Mouse (Mus musculus): Measurements from ENCODE around the gene Tmprss11e. TPM values are rescaled to one million over a fixed set of nuclear protein-coding genes. Genes with fewer than 3 reads are reported as not detected.

Gene Tmprss11e
- polyA plus RNA-seq, 1 experiment, result not detected

DNA sequence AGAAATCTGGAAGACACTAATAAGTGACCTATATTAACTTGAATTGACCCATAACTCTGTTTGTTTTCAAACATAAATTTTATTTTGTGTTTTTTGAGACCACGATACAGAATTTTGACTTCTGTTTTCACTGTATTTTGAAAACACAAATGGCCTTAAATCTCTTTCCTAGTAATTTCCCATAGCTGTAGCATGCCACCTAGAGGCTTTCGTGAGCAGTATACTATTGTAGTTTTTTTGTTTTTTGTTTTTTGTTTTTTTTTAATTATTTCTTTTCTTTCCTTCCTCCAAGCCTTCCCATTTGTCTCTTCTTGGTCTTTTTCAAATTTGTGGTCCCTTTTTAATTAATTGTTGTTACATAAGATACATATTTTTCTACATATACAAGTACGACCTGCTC is 40.7 kb downstream of the Tmprss11e start:
- no peaks in the 10 kb centered on the region for H3K4me1 ChIP-seq (ENCODE audit: control insufficient read depth, insufficient read depth, low read length)
- no peak overlapping the region for H3K27ac ChIP-seq (ENCODE audit: insufficient read depth, low read length)
- TF ChIP-seq CTCF (IDR thresholded peaks at IDR 0.05; ENCODE audit: extremely low read depth, insufficient read depth, low read length) (no peak), POLR2A (IDR thresholded peaks at IDR 0.05; ENCODE audit: extremely low read depth, insufficient read depth, low read length) (no peak)
- no peak overlapping the region for H3K4me3 ChIP-seq (ENCODE audit: insufficient read depth, low read length)

DNA sequence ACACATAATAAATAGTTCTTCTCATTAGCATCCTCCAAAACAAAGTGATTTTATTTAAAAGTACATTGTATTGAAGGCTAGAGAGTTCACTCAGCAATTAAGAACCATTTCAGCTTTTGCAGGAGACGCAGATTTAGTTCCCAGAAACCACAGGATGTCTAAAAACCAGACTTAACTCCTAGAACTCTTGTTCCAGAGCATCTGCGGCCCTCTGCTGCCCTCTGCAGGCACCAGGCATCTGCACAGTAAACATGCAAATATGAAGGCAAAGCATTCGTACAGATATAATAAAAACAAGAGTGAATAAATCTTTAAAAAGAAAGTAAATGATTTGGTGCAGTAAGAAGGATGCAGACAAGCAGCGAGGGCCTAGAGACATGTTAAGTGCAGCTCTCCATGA is 60.9 kb downstream of the Tmprss11e start:
- Histone ChIP-seq H3K4me1 (ENCODE audit: control insufficient read depth, insufficient read depth, low read length) (no peaks in the 10 kb centered on the region), H3K4me3 (ENCODE audit: insufficient read depth, low read length) (no peak overlapping the region), H3K27ac (ENCODE audit: insufficient read depth, low read length) (no peak overlapping the region)
- TF ChIP-seq CTCF (IDR thresholded peaks at IDR 0.05; ENCODE audit: extremely low read depth, insufficient read depth, low read length), result peak; percentile 70
- no peak for TF ChIP-seq POLR2A (IDR thresholded peaks at IDR 0.05; ENCODE audit: extremely low read depth, insufficient read depth, low read length)

DNA sequence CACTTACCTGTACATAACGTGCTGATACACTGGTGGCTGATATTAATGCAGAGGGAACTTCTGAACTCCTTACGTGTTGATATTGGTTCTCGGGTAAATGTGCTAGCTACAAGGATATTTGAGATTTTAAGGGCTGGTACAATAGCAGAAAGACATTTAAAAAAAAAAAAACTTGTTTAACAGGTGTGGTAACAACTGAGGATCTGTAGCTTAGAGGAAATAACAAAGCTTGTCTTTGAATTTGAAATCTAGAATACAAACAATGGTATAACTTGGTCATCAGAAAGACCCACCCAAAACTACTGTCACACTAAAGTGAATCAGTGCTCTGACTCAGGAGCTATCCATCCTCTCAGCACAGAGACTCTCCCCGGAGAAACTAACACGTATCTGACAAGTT is 69.4 kb downstream of the Tmprss11e start, which contains the start of gene Tmprss11b:
Gene Tmprss11b (minus strand): TSS at position 101 of the 400 bp plus-strand sequence.
- no peak within 1 kb of the TSS for H3K27ac ChIP-seq (ENCODE audit: insufficient read depth, low read length)
- H3K4me1 ChIP-seq (ENCODE audit: control insufficient read depth, insufficient read depth, low read length), result no peaks in the 10 kb centered on the region
- no peak within 1 kb of the TSS for H3K4me3 ChIP-seq (ENCODE audit: insufficient read depth, low read length)
- no peak for TF ChIP-seq POLR2A (IDR thresholded peaks at IDR 0.05; ENCODE audit: extremely low read depth, insufficient read depth, low read length)
- no peak for TF ChIP-seq CTCF (IDR thresholded peaks at IDR 0.05; ENCODE audit: extremely low read depth, insufficient read depth, low read length)

Other genes with a start within 250 kb of the Tmprss11e start
- not detected in 2 replicates for gene Tmprss11g, start 227.2 kb downstream of the Tmprss11e start, polyA plus RNA-seq (2012; rRNA removed)
- gene Tmprss11f, start 113.4 kb downstream of the Tmprss11e start, polyA plus RNA-seq (2012; rRNA removed), result not detected in 2 replicates
- not detected in 2 replicates for gene Tmprss11b, start 69.5 kb downstream of the Tmprss11e start, polyA plus RNA-seq (2012; rRNA removed)
- gene Ythdc1, start 58.4 kb upstream of the Tmprss11e start, polyA plus RNA-seq (2012; rRNA removed), result 51.6 and 52.7 TPM in 2 replicates
- not detected in 2 replicates for gene Ugt2b34, start 161.1 kb upstream of the Tmprss11e start, polyA plus RNA-seq (2012; rRNA removed)
- not detected in 2 replicates for gene Ugt2b1, start 180.7 kb upstream of the Tmprss11e start, polyA plus RNA-seq (2012; rRNA removed)